27 mouse cellular contexts compared by ENCODE assay signal in the genomic region with DNA sequence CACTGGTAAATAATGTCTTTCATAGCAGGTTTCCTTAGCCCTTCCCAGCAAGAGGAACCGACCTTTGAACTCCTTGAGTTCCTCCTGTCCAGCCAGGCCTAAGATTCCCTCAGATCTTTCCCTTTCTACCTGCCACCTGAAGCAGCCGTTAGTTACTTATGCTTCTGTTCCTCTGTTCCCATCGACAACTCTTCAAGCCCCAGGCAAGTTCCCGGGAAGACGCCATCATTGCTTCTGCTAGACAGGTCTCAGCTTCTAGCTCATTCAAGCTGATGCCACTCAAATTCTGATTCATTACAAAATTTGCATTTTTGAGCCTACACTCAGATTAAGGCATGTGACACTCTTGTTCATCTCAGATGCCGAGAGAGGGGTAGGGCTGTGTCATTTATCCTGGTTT.
"Had no signal": no experiment of that assay in that cellular context is flagged by ENCODE, and none has a peak within 500 bp of the region (broad histone marks: within the 10 kb centered on the region; RNA-seq: fewer than 3 reads in every experiment).

No protein-coding gene starts in this region.

- H3K27me3 ChIP-seq: heart, embryonic 15.5 days; hindbrain, embryonic 15.5 days; intestine, embryonic 15.5 days; kidney, embryonic 15.5 days; liver, embryonic 12.5 days had no signal

- H3K4me1 ChIP-seq: heart, embryonic 13.5 days; intestine, embryonic 15.5 days; kidney, embryonic 15.5 days; limb, embryonic 13.5 days; limb, embryonic 15.5 days; liver, embryonic 12.5 days had no signal

- ATAC-seq: hindbrain, postnatal 0 days; intestine, embryonic 15.5 days; liver, embryonic 12.5 days had no signal

- H3K9me3 ChIP-seq: heart, embryonic 13.5 days; heart, embryonic 15.5 days; hindbrain, embryonic 13.5 days; hindbrain, embryonic 15.5 days; intestine, embryonic 15.5 days; kidney, embryonic 15.5 days; limb, embryonic 13.5 days; limb, embryonic 15.5 days; liver, embryonic 12.5 days had no signal

- H3K36me3 ChIP-seq: heart, embryonic 13.5 days; heart, embryonic 15.5 days; hindbrain, embryonic 13.5 days; hindbrain, embryonic 15.5 days; intestine, embryonic 15.5 days; kidney, embryonic 15.5 days; limb, embryonic 13.5 days; limb, embryonic 15.5 days; liver, embryonic 12.5 days had no signal

- H3K9ac ChIP-seq: heart, embryonic 13.5 days; heart, embryonic 15.5 days; hindbrain, embryonic 13.5 days; hindbrain, embryonic 15.5 days; intestine, embryonic 15.5 days; kidney, embryonic 15.5 days; limb, embryonic 13.5 days; limb, embryonic 15.5 days; liver, embryonic 12.5 days; liver, embryonic 14.5 days had no signal

- H3K4me3 ChIP-seq: gastrocnemius, adult 2 months; heart, adult 2 months; heart, embryonic 13.5 days; heart, embryonic 15.5 days; hindbrain, embryonic 13.5 days; hindbrain, embryonic 15.5 days; intestine, embryonic 15.5 days; kidney, embryonic 15.5 days; limb, embryonic 13.5 days; limb, embryonic 15.5 days; liver, embryonic 12.5 days had no signal

- DNase-seq: gastrocnemius, adult 2 months; gastrocnemius, postnatal 10 days; gastrocnemius, postnatal 25 days; heart, adult 2 months; heart, postnatal 14 days; heart, postnatal 36 days; kidney, adult 11 months; kidney, adult 2 months; kidney, adult 9 months; kidney, postnatal 14 days; kidney, postnatal 36 days; layer of hippocampus, adult 9-11 months; layer of hippocampus, postnatal 36 days; left cerebral cortex, postnatal 4 days had no signal

- H3K27ac ChIP-seq: gastrocnemius, adult 2 months; heart, adult 2 months; heart, embryonic 13.5 days; heart, embryonic 15.5 days; hindbrain, embryonic 13.5 days; hindbrain, embryonic 15.5 days; hindbrain, postnatal 0 days; intestine, embryonic 15.5 days; kidney, embryonic 15.5 days; kidney, postnatal 0 days; limb, embryonic 13.5 days; limb, embryonic 15.5 days; liver, embryonic 12.5 days; liver, embryonic 14.5 days had no signal

- H3K4me2 ChIP-seq: heart, embryonic 11.5 days; heart, embryonic 13.5 days; heart, embryonic 15.5 days; hindbrain, embryonic 13.5 days; hindbrain, embryonic 15.5 days; intestine, embryonic 15.5 days; kidney, embryonic 15.5 days; limb, embryonic 13.5 days; limb, embryonic 15.5 days; liver, embryonic 12.5 days had no signal
